Mouse (Mus musculus) small intestine, adult 2 months (tissue): ENCODE results near the gene Cacnb3. TPM values are rescaled to one million over a fixed set of nuclear protein-coding genes. Genes with fewer than 3 reads are reported as not detected.
A peak's percentile ranks its signal among the peaks of the same experiment; 100 is the strongest.

Source experiments
- H3K27ac ChIP-seq: fragments of 200-500 bp; 2 replicates; pipeline ENCODE4 v1.5.1; 2012; ENCODE audit warnings: low read depth, low read length, control low read depth, inconsistent platforms; ENCODE audit not compliant: insufficient read depth
- H3K27me3 ChIP-seq: fragments of 200-500 bp; 2 replicates; pipeline ENCODE4 v1.6.1; 2012; ENCODE audit warnings: mild to moderate bottlenecking, moderate library complexity, low read length, inconsistent platforms; ENCODE audit not compliant: control insufficient read depth, insufficient read depth
- H3K36me3 ChIP-seq: fragments of 200-500 bp; 2 replicates; pipeline ENCODE4 v1.6.1; 2012; ENCODE audit warnings: mild to moderate bottlenecking, low read length, control low read depth, inconsistent platforms; ENCODE audit not compliant: control insufficient read depth, insufficient read depth
- H3K4me1 ChIP-seq: fragments of 200-500 bp; 2 replicates; pipeline ENCODE4 v1.6.1; 2012; ENCODE audit warnings: low read length, inconsistent platforms, mixed read lengths; ENCODE audit not compliant: control insufficient read depth, insufficient read depth, insufficient read length
- H3K4me3 ChIP-seq: fragments of 200-500 bp; 2 replicates; pipeline ENCODE4 v1.5.1; 2012; ENCODE audit warnings: low read depth, mild to moderate bottlenecking, control low read depth, inconsistent platforms, low read length, moderate library complexity
- CTCF ChIP-seq: fragments of 200-500 bp; IDR thresholded peaks from 2 replicates; pipeline ENCODE4 v1.5.1; 2012; ENCODE audit warnings: low read depth, mild to moderate bottlenecking, control low read depth, inconsistent platforms, low read length, moderate library complexity, mixed read lengths; ENCODE audit not compliant: insufficient replicate concordance, insufficient read length; ENCODE audit errors: extremely low read depth
- POLR2A ChIP-seq: fragments of 200-500 bp; IDR thresholded peaks from 2 replicates; pipeline ENCODE4 v1.6.1; 2012; ENCODE audit warnings: low read depth, mild to moderate bottlenecking, control low read depth, inconsistent platforms, low read length, moderate library complexity
- WGBS: fragments of 180-500 bp; shearing (Covaris S2); methylation state at CpG from one replicate; pipeline ENCODE4 v1.1.7; 2018; 5-methylcytosine and 5-hydroxymethylcytosine counted together
- polyA plus RNA-seq: library from polyadenylated mRNA; depleted of rRNA; stranded (reverse); fragments of >200 nt; gene quantifications from 2 replicates; pipeline ENCODE4 v1.2.3, GENCODE M21; 2012

Gene Cacnb3
- polyA plus RNA-seq, 1 experiment, result 40.2 TPM

- Histone ChIP-seq H3K4me1 (no peaks in the 10 kb centered on the region), H3K27ac (no peak overlapping the region), H3K4me3 (no peak overlapping the region), H3K36me3 (peaks cover 82% of the 10 kb centered on the region), H3K27me3 (no peaks in the 10 kb centered on the region)
- TF ChIP-seq POLR2A (no peak), CTCF (no peak)
- WGBS, result 94% methylated on average over 15 of the region's 15 CpGs
These were observed 20.8 kb downstream of the Cacnb3 start for GRCm38 (mm10) chr15:98651431-98651830.

GRCm38 (mm10) chr15:98652174-98652573, 21.5 kb downstream of the Cacnb3 start:
- Histone ChIP-seq H3K36me3 (peaks cover 83% of the 10 kb centered on the region), H3K27ac (no peak overlapping the region), H3K4me3 (no peak overlapping the region), H3K27me3 (no peaks in the 10 kb centered on the region), H3K4me1 (no peaks in the 10 kb centered on the region)
- 94% methylated on average over 8 of the region's 8 CpGs for WGBS
- TF ChIP-seq CTCF, result no peak
- no peak for TF ChIP-seq POLR2A

DNA sequence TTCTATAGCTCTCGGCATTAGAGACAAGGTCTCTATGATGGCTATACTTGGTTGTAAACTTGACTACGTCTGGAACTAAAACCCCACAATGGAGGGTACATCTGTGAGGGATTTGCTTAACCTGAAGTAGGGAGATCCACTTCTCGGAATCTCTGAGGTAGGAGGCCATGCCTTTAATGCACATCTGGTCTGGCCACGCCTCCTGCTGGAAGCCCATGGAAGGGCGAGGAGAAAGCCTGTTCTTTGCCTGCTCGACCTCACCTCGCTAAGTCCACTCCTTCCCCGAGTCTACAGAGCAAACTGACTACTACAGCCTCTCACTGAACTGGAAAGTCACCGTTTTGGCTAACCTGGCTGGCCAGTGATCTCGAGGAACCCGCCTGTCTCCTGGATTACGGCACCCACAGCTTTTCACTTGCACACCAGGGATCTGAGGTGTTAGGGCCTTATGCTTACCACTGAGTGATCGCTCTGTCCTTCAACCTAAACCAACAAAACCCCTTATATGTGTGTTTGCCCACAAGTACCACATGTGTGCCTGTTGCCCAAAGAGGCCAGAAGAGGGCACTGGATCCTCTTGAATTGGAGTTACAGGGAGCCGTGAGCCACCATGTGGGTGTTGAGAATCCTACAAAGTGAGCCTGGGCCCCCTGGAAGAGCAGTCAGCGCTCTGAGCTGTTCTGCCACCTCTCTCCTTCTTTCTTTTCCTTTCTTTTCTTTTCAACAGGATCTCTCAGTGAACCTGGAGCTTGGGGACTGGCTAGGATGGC, 26.5 kb downstream of the Cacnb3 start:
- TF ChIP-seq POLR2A (no peak), CTCF (no peak)
- Histone ChIP-seq H3K27ac (no peak overlapping the region), H3K4me3 (no peak overlapping the region), H3K27me3 (no peaks in the 10 kb centered on the region), H3K36me3 (peaks cover 57% of the 10 kb centered on the region), H3K4me1 (no peaks in the 10 kb centered on the region)
- 79% methylated on average over 15 of the region's 15 CpGs for WGBS

- Histone ChIP-seq H3K4me1 (no peaks in the 10 kb centered on the region), H3K27ac (peak overlapping the region; percentile 99), H3K36me3 (peaks cover 16% of the 10 kb centered on the region), H3K27me3 (no peaks in the 10 kb centered on the region), H3K4me3 (peak overlapping the region; percentile 94)
- no peak for TF ChIP-seq CTCF
- under 1% methylated on average over 14 of the region's 14 CpGs for WGBS
These were observed 31.5 kb downstream of the Cacnb3 start for GRCm38 (mm10) chr15:98662198-98662566.

- H3K36me3 ChIP-seq, result peaks cover 9% of the 10 kb centered on the region
- 2% methylated on average over 48 of the region's 48 CpGs for WGBS
- TF ChIP-seq POLR2A (peak; percentile 79), CTCF (no peak)
- H3K4me1 ChIP-seq, result no peaks in the 10 kb centered on the region
- no peaks in the 10 kb centered on the region for H3K27me3 ChIP-seq
- H3K27ac ChIP-seq, result peak within 1 kb of the TSS; percentile 99
- peak within 1 kb of the TSS; percentile 94 for H3K4me3 ChIP-seq
These were observed 32.2 kb downstream of the Cacnb3 start, which contains the start of gene Ddx23 for GRCm38 (mm10) chr15:98662567-98663545. Ddx23 (minus strand) TSS chr15:98662894.

DNA sequence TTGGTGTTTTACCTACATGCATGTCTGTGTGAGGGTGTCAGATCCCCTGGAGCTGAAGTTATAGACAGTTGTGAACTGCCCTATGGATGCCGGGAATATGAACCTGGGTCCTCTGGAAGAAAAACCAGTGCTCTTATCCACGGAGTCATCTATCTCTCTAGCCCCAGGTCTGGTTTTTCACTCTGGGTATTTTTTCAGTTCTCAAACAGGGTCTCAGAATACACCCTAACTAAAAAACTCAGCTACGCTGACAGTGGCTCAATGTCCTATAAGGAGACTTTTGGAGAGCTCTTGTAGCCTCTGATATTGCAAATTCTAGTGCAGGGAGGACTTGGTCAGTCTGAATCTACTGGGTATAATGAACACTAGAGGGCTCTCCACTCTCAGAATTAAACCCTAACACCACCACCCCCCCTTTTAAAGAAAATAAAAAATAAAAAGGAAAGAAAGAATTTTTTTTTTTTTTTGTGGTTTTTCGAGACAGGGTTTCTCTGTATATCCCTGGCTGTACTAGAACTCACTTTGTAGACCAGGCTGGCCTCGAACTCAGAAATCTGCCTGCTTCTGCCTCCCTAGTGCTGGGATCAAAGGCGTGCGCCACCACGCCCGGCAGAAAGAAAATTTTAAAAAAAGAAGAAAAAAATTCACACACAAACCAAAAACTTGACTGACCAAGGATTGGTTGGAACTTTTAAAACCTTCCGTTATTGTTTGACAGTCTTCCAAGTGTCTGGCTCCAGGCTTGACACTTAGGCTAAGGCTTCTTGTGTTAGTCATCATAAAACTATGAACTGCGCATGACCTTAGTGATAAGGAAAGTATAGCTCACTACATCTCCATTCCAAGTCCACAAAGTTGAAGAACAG, 33.6 kb downstream of the Cacnb3 start:
- Histone ChIP-seq H3K27me3 (no peaks in the 10 kb centered on the region), H3K36me3 (no peaks in the 10 kb centered on the region), H3K4me3 (no peak overlapping the region), H3K27ac (no peak overlapping the region), H3K4me1 (no peaks in the 10 kb centered on the region)
- no peak for TF ChIP-seq POLR2A
- WGBS, result 58% methylated on average over 11 of the region's 11 CpGs
